Mouse (Mus musculus): Measurements from ENCODE around the gene Lifr. TPM values are rescaled to one million over a fixed set of nuclear protein-coding genes. Genes with fewer than 3 reads are reported as not detected.

Lifr gene
- 18.9 TPM in 1 of 2 replicates, not detected in the other for polyA plus RNA-seq (2012; ENCODE audit: insufficient read depth, low replicate concordance)

DNA sequence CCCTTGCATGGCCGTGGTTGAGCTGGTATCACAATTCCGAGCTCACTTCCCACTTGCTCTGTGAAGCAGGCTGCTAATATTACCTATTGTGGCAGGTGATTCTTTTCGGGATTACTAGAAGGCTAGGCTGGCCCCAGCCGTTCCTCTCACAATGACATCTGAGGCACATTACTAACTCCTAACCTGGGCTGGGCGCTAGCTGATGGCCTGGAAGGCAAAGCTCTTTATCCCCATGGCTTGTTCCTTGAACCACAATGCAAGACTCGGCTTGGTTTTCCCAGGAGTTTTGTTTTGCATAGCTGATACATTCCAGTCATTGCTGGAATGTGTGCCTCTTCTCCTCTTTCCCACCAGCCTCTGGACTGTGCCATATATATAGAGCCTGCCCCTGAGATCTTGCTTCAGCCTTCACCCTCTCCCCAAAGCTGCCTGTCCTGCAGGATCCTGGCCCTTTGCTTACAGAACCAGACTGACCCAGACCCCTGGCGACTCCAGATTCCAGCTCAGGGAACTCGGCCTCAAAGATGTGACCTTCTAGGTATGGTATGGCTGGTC, at the start of gene Lifr:
TSS of gene Lifr (plus strand) at position 404 of the 555 bp plus-strand sequence.
- Histone ChIP-seq H3K36me3 (replicated peaks; ENCODE audit: low read length) (no peaks in the 10 kb centered on the region), H3K9me3 (no peaks in the 10 kb centered on the region), H3K27me3 (replicated peaks) (no peaks in the 10 kb centered on the region), H3K4me3 (replicated peaks) (no peak within 1 kb of the TSS), H3K4me1 (peaks cover 81% of the 10 kb centered on the region)
- TF ChIP-seq GATA1 (IDR thresholded peaks at IDR 0.05; ENCODE audit: borderline replicate concordance, low read length) (no peak), FLI1 (IDR thresholded peaks at IDR 0.05; ENCODE audit: low read length) (no peak)

DNA sequence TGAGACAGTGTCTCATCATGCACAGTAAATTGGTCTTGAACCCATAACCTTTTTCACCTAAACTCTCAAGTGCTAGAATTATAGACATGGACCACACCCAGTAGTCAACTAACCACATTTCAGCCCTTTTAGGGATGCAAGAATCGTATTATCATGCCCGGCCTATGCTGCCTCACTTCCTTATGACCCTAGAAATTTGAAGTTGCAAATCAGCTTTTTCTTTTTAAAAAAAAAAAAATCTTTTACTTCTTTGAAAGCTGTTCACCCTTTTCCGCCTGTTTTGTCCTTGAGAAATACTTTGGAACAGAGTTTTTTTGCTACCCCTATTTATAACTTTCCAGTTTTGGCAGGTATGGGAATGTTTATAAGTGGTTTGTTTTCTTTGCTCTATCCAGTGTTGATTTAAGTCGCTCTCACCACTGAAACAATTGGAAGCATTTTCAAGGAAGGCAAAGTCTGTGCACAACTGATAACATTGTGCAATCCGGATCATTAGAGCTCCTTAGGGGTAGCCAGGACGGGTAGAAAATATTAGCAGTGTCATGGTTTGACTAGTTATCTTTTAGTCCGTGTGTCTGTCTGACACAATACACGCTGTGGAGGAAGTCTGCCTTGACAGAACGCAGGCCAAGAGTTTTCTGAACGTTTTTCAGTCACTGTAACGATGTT, 46.2 kb upstream of the Lifr start:
- Histone ChIP-seq H3K9me3 (no peaks in the 10 kb centered on the region), H3K4me3 (replicated peaks) (peak overlapping the region; percentile 14), H3K27me3 (replicated peaks) (peaks cover 6% of the 10 kb centered on the region), H3K36me3 (replicated peaks; ENCODE audit: low read length) (no peaks in the 10 kb centered on the region), H3K4me1 (peaks cover 73% of the 10 kb centered on the region)
- TF ChIP-seq FLI1 (IDR thresholded peaks at IDR 0.05; ENCODE audit: low read length): no peak
- TF ChIP-seq GATA1 (IDR thresholded peaks at IDR 0.05; ENCODE audit: borderline replicate concordance, low read length): no peak

DNA sequence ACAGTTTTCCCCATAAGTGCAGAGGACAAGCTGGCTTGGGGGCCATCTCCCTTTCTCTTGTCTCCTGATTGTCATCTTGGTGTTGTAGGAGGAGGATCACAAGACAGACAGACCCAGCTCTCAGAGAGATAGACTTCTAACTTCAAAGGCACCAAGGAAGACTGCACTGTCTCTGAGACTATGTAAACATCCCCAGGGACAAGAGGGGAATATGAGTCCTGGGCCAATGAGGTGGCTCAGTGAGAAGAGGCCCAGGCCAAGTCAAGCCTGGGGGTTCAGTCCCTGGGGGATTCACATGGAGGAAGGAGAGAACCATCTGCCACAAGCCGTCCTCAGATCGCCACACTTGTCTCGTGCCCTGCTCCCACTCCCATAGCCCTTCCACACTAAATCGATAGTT, 45.4 kb upstream of the Lifr start:
- H3K27me3 ChIP-seq (replicated peaks): peaks cover 6% of the 10 kb centered on the region
- H3K9me3 ChIP-seq: no peaks in the 10 kb centered on the region
- H3K36me3 ChIP-seq (replicated peaks; ENCODE audit: low read length): no peaks in the 10 kb centered on the region
- H3K4me3 ChIP-seq (replicated peaks): no peak overlapping the region
- TF ChIP-seq GATA1 (IDR thresholded peaks at IDR 0.05; ENCODE audit: borderline replicate concordance, low read length) (no peak), FLI1 (IDR thresholded peaks at IDR 0.05; ENCODE audit: low read length) (no peak)
- H3K4me1 ChIP-seq: peaks cover 74% of the 10 kb centered on the region

DNA sequence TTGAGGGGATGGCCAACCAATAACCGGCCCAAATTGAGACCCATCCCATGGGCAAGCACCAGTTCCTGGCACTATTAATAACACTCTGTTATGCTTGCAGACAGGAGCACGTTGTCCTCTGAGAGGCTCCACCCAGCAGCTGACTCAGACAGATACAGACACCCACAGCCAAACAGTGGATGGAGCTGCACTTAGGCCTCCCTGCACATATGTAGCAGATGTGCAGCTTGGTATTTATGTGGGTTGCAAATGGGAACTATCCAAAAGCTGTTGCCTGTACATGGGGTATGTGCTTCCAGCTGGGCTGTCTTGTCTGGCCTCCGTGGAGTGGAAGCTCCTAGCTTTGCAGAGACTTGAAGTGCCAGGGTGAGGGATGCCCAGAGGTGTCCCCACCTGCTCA, 42.5 kb upstream of the Lifr start:
- peaks cover 65% of the 10 kb centered on the region for H3K4me1 ChIP-seq

DNA sequence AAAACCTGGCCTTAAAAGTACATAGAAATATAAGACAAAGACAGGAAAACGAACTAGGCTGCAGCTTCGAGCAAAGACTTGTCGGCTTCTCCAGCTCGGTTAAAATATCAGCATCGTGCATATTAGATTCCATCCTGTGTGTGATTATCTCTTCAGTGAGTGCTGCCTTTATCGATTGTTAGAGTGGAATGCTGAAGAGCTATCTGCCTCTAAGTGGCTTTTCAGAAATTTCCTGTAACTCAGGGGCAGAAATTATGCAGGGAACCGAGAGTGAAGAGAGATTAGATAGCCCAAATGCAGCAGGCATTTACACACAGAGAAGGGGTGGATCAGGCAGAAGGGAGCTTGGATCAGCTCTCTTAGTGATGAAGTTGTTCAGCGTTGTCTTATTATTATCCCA, 41.5 kb upstream of the Lifr start:
- Histone ChIP-seq H3K9me3 (no peaks in the 10 kb centered on the region), H3K27me3 (replicated peaks) (no peaks in the 10 kb centered on the region), H3K4me1 (peaks cover 56% of the 10 kb centered on the region), H3K36me3 (replicated peaks; ENCODE audit: low read length) (no peaks in the 10 kb centered on the region), H3K4me3 (replicated peaks) (no peak overlapping the region)
- TF ChIP-seq FLI1 (IDR thresholded peaks at IDR 0.05; ENCODE audit: low read length) (no peak), GATA1 (IDR thresholded peaks at IDR 0.05; ENCODE audit: borderline replicate concordance, low read length) (no peak)

More for the DNA sequence above, 42.5 kb upstream of the Lifr start:
- Histone ChIP-seq H3K4me3 (replicated peaks) (no peak overlapping the region), H3K27me3 (replicated peaks) (no peaks in the 10 kb centered on the region), H3K36me3 (replicated peaks; ENCODE audit: low read length) (no peaks in the 10 kb centered on the region), H3K9me3 (no peaks in the 10 kb centered on the region)
- no peak for TF ChIP-seq GATA1 (IDR thresholded peaks at IDR 0.05; ENCODE audit: borderline replicate concordance, low read length)

DNA sequence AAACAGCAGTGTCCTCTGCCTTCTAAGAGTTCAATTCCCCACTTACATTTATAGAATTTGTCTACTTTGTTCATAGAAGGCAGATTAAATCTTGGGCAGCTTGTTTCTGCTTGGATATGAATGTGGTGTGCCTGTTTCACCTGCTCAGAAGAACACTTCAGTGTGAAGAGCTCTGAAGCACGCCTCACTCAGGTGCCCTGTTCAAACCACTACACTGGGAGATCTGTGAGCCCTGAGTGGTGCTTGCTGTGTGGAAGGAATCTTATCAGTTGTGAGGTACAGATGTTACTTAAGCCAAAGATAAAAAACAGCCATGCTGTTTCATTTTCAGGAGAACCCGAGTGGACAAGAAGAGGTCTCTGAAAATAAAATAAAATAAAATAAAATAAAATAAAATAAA, 38.7 kb upstream of the Lifr start:
- TF ChIP-seq FLI1 (IDR thresholded peaks at IDR 0.05; ENCODE audit: low read length) (no peak), GATA1 (IDR thresholded peaks at IDR 0.05; ENCODE audit: borderline replicate concordance, low read length) (no peak)
- no peaks in the 10 kb centered on the region for H3K36me3 ChIP-seq (replicated peaks; ENCODE audit: low read length)
- no peaks in the 10 kb centered on the region for H3K27me3 ChIP-seq (replicated peaks)
- no peaks in the 10 kb centered on the region for H3K9me3 ChIP-seq
- H3K4me1 ChIP-seq: peaks cover 45% of the 10 kb centered on the region
- no peak overlapping the region for H3K4me3 ChIP-seq (replicated peaks)

DNA sequence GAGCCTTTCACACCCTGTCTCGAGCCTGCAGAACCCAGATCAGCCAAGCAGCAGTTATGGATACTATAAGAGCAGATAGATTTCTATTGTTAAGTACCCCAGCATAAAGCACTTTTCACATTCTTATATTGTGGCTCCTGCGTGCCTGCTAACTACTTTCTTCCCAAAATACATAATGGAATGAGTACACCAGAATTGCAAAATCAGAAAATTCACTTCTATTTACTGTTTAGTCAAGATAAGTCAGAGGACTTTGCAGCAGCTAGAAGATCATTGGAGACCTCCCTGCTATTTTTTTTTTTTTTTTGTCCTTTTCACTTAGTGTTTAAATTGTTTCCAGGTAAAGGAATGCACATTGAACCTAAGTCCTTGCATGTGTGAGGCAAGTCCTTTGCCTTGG, 38.3 kb upstream of the Lifr start:
- H3K4me1 ChIP-seq: peaks cover 46% of the 10 kb centered on the region
- no peak for TF ChIP-seq GATA1 (IDR thresholded peaks at IDR 0.05; ENCODE audit: borderline replicate concordance, low read length)
- no peak for TF ChIP-seq FLI1 (IDR thresholded peaks at IDR 0.05; ENCODE audit: low read length)
- H3K27me3 ChIP-seq (replicated peaks): no peaks in the 10 kb centered on the region
- H3K4me3 ChIP-seq (replicated peaks): no peak overlapping the region
- H3K9me3 ChIP-seq: no peaks in the 10 kb centered on the region
- no peaks in the 10 kb centered on the region for H3K36me3 ChIP-seq (replicated peaks; ENCODE audit: low read length)

DNA sequence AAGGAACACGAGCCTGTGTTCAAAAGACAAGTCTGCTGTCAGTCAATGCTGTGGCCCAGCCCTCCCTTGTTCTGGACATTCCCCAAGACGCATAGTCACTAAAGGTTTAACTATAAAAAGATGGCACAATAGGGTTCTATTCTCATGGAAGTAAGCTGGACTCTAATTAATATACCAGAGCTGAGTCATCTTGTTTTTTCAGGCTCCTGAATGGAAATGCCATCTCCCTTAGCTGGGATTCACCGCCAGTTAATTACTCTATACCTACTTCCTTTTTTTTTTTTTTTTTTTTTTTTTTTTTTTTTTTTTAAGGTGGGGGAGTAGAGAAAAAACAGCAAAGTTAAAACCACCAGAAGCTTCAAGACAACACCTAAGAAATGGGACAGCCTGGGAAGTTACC, 33.6 kb upstream of the Lifr start:
- Histone ChIP-seq H3K4me3 (replicated peaks) (no peak overlapping the region), H3K36me3 (replicated peaks; ENCODE audit: low read length) (no peaks in the 10 kb centered on the region), H3K4me1 (peaks cover 25% of the 10 kb centered on the region), H3K27me3 (replicated peaks) (peaks cover 3% of the 10 kb centered on the region), H3K9me3 (no peaks in the 10 kb centered on the region)
- TF ChIP-seq FLI1 (IDR thresholded peaks at IDR 0.05; ENCODE audit: low read length) (no peak), GATA1 (IDR thresholded peaks at IDR 0.05; ENCODE audit: borderline replicate concordance, low read length) (no peak)

DNA sequence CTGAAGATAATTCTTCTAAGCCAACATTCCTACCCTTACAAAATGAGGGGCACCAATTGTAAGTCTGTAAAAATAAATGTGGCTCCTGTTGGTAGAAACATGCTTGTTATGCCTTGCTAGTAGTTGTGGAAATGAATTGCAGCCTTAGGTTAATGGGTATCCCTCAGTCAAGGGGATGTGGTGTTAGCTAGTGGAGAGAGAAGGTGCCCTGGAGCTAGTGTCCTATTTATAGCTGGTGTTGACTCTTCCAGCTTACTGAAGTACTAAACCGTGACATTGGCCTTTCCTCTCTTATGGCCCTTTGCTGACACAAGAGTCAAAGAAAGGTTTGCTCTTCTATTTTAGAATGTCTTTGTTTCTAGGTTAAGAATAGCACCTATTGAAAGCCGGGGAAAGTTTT, 29.9 kb upstream of the Lifr start:
- H3K9me3 ChIP-seq: no peaks in the 10 kb centered on the region
- H3K4me1 ChIP-seq: peaks cover 39% of the 10 kb centered on the region
- H3K27me3 ChIP-seq (replicated peaks): peaks cover 5% of the 10 kb centered on the region
- no peaks in the 10 kb centered on the region for H3K36me3 ChIP-seq (replicated peaks; ENCODE audit: low read length)
- H3K4me3 ChIP-seq (replicated peaks): no peak overlapping the region
- TF ChIP-seq GATA1 (IDR thresholded peaks at IDR 0.05; ENCODE audit: borderline replicate concordance, low read length) (no peak), FLI1 (IDR thresholded peaks at IDR 0.05; ENCODE audit: low read length) (no peak)

DNA sequence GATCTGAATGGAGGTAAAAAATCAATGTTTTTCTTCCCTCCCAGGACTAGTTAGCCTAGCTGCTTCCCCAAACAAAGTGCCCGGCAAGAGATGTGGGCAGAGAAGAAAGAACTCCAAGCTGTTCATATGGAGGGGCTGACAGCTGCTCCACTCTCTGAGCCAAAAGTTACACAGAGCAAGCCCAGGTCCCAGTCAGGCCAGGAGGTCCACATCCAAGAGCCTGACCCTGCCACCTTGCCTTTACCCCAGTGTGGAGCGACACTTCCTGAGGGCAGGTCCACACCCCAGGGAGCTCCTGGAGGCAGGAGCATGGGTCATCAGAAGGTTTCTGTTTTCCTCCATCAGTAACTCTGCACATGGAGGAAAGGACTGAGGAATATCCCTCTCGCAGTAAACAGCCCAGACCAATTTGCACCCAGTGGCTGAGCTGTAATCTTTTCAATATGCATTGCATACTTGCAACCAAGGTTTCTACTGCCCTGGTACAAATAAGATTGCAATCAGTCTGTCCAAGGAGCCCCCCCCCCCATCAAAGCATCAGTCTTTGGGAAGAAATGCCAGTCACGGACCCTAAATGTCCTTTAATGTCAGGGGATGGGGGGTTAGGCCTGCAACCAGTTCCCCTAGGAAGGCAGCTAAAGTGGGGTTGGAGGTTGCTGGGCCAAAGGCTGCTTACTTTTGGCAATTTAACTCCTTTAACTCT, 28.3 kb upstream of the Lifr start:
- H3K4me3 ChIP-seq (replicated peaks): no peak overlapping the region

More for the DNA sequence above, 28.3 kb upstream of the Lifr start:
- Histone ChIP-seq H3K4me1 (peaks cover 45% of the 10 kb centered on the region), H3K36me3 (replicated peaks; ENCODE audit: low read length) (no peaks in the 10 kb centered on the region), H3K9me3 (no peaks in the 10 kb centered on the region), H3K27me3 (replicated peaks) (peaks cover 5% of the 10 kb centered on the region)
- no peak for TF ChIP-seq GATA1 (IDR thresholded peaks at IDR 0.05; ENCODE audit: borderline replicate concordance, low read length)
- TF ChIP-seq FLI1 (IDR thresholded peaks at IDR 0.05; ENCODE audit: low read length): no peak

Data from megakaryocyte, embryonic 14.5 days (primary cell).